Mouse (Mus musculus) midbrain, embryonic 11.5 days (tissue): ENCODE data around the gene Itpripl2. TPM values are rescaled to one million over a fixed set of nuclear protein-coding genes. Genes with fewer than 3 reads are reported as not detected.

Source experiments
- ATAC-seq: fragments of 200-750 bp; cut with Nextera tagmentation; 2 replicates; pipeline ENCODE4 v1.8.0; 2017; ENCODE audit warnings: moderate TSS enrichment, moderate library complexity; ENCODE audit not compliant: low FRiP score
- DNase-seq: peaks from one replicate; pipeline ENCODE4 v3.0.0; 2015; ENCODE audit warnings: low spot score; ENCODE audit errors: missing footprints
- H3K27ac ChIP-seq: fragments of 300-500 bp; sonication (generic); 2 replicates; pipeline ENCODE4 v1.5.1; 2014; ENCODE audit warnings: low read depth, low read length
- H3K27me3 ChIP-seq: fragments of 300-500 bp; sonication (generic); 2 replicates; pipeline ENCODE4 v1.6.1; 2014; ENCODE audit warnings: mild to moderate bottlenecking, low read length, moderate library complexity, mixed read lengths; ENCODE audit not compliant: control insufficient read depth, insufficient read depth
- H3K36me3 ChIP-seq: fragments of 300-500 bp; sonication (generic); 2 replicates; pipeline ENCODE4 v1.6.1; 2014; ENCODE audit warnings: mild to moderate bottlenecking, low read length, moderate library complexity, mixed read lengths; ENCODE audit not compliant: control insufficient read depth, insufficient read depth
- H3K4me1 ChIP-seq: fragments of 300-500 bp; sonication (generic); 2 replicates; pipeline ENCODE4 v1.6.1; 2014; ENCODE audit warnings: low read length; ENCODE audit not compliant: control insufficient read depth, insufficient read depth
- H3K4me2 ChIP-seq: fragments of 300-500 bp; sonication (generic); 2 replicates; pipeline ENCODE4 v1.6.1; 2014; ENCODE audit warnings: mild to moderate bottlenecking, moderate library complexity
- H3K4me3 ChIP-seq: fragments of 300-500 bp; sonication (generic); 2 replicates; pipeline ENCODE4 v1.5.1; 2014; ENCODE audit warnings: low read depth, low read length
- H3K9ac ChIP-seq: fragments of 300-500 bp; sonication (generic); 2 replicates; pipeline ENCODE4 v1.6.1; 2014; ENCODE audit warnings: low read length
- H3K9me3 ChIP-seq: fragments of 300-500 bp; sonication (generic); 2 replicates; pipeline ENCODE4 v1.6.1; 2016; ENCODE audit warnings: low read length; ENCODE audit not compliant: control insufficient read depth
- WGBS: fragments of 180-500 bp; shearing (Covaris S2); extraction: QIAGEN DNeasy Blood & Tissue Kit; methylation state at CpG from one replicate; pipeline ENCODE4 v1.1.7; 2014; 5-methylcytosine and 5-hydroxymethylcytosine counted together
- polyA plus RNA-seq: library from polyadenylated mRNA; unstranded; fragments of >200 nt; fragmentation: Nextera tagmentation; extraction: Ambion mirVana; gene quantifications from 2 replicates; pipeline ENCODE4 v1.2.1, GENCODE M21; 2014

Gene Itpripl2
- polyA plus RNA-seq, 1 experiment from 2014 or later = 0.77 TPM

GRCm38 (mm10) chr7:118478835-118479312 is 12.9 kb downstream of the Itpripl2 start:
- no peak overlapping the region for H3K9ac ChIP-seq
- H3K4me1 ChIP-seq = peaks cover 4% of the 10 kb centered on the region; the same call in 1 of the 2 replicates
- no peaks in the 10 kb centered on the region for H3K27me3 ChIP-seq
- no peak overlapping the region for H3K4me3 ChIP-seq
- H3K36me3 ChIP-seq = no peaks in the 10 kb centered on the region
- H3K27ac ChIP-seq = no peak overlapping the region
- no peak overlapping the region for H3K4me2 ChIP-seq
- ATAC-seq (no peak), DNase-seq (no peak)
- WGBS = 63% methylated on average over 3 of the region's 3 CpGs
- H3K9me3 ChIP-seq = no peaks in the 10 kb centered on the region

DNA sequence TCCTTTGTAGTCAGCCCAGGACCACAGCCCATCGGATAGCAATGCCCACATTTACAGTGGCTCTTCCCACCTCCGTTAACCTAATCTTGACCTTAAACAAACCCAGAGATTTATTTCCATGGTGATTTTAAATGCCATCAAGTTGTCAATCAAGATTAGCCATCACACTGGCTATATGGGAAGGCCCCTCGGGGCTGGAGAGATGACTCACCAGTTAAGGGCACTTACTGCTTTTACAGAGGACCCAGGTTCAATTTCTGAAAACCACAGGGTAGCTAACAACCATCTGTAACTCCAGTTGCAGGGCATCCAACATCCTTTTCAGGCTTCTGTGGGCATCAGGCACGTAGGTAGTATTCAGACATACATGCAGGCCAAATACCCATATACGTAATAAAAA is 15.3 kb downstream of the Itpripl2 start:
- H3K9me3 ChIP-seq = no peaks in the 10 kb centered on the region
- no peaks in the 10 kb centered on the region for H3K36me3 ChIP-seq
- DNase-seq (no peak), ATAC-seq (peak; percentile 33; the same call in 1 of the 2 replicates)
- peaks cover 4% of the 10 kb centered on the region; the same call in 1 of the 2 replicates for H3K4me1 ChIP-seq
- no peaks in the 10 kb centered on the region for H3K27me3 ChIP-seq
- no peak overlapping the region for H3K4me2 ChIP-seq
- WGBS = 61% methylated on average over 5 of the region's 5 CpGs
- H3K27ac ChIP-seq = no peak overlapping the region
- H3K9ac ChIP-seq = no peak overlapping the region
- H3K4me3 ChIP-seq = no peak overlapping the region

DNA sequence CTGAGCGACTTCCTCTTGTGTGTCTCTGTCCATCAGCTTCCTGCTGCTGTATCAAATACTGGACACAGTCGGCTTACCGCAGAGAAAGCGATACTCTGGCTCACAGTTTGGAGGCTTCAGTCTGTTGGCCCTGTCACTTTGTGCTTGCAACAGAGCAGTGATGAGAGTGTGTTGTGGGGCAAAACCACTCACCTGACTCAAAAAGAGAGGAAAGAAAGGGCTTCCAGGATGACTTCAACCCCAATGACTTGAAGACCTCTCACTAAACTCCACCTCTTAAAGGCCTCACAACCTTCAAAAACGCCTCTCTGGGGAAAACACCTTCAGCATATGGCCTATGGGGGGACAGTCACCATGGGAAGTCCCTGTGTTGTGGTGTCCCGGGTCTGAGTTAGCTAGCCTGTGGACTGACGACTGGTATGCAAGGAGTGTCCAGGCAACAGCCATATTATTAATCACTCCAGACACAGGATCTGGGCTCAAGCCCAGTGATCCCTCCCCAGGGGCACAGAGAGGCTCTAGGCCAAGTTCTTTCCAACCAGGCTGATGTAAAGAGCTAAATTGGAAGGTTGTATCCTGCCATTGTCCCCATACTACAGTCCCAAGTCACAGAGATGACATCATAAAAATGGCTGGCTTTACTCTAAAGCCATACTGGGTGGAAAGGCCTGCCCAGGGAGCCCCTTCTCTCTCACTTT is 16.6 kb downstream of the Itpripl2 start:
- DNase-seq (no peak), ATAC-seq (no peak)
- no peak overlapping the region for H3K9ac ChIP-seq
- H3K27me3 ChIP-seq = no peaks in the 10 kb centered on the region
- H3K4me1 ChIP-seq = peaks cover 4% of the 10 kb centered on the region; the same call in 1 of the 2 replicates
- no peaks in the 10 kb centered on the region for H3K36me3 ChIP-seq
- H3K9me3 ChIP-seq = no peaks in the 10 kb centered on the region
- no peak overlapping the region for H3K4me2 ChIP-seq
- no peak overlapping the region for H3K4me3 ChIP-seq
- H3K27ac ChIP-seq = no peak overlapping the region
- 87% methylated on average over 7 of the region's 7 CpGs for WGBS

GRCm38 (mm10) chr7:118472886-118473285 is 18.9 kb downstream of the Itpripl2 start:
- ATAC-seq (no peak), DNase-seq (no peak)
- H3K27me3 ChIP-seq = no peaks in the 10 kb centered on the region
- WGBS = 88% methylated on average over 1 of the region's 1 CpGs
- no peaks in the 10 kb centered on the region for H3K36me3 ChIP-seq
- H3K9ac ChIP-seq = no peak overlapping the region
- H3K4me2 ChIP-seq = no peak overlapping the region
- H3K4me1 ChIP-seq = peaks cover 4% of the 10 kb centered on the region; the same call in 1 of the 2 replicates
- H3K9me3 ChIP-seq = no peaks in the 10 kb centered on the region
- H3K27ac ChIP-seq = no peak overlapping the region
- H3K4me3 ChIP-seq = no peak overlapping the region

GRCm38 (mm10) chr7:118468060-118468459 is 23.7 kb downstream of the Itpripl2 start:
- DNase-seq (no peak), ATAC-seq (no peak)
- Histone ChIP-seq H3K36me3 (no peaks in the 10 kb centered on the region), H3K27me3 (no peaks in the 10 kb centered on the region), H3K9me3 (no peaks in the 10 kb centered on the region), H3K9ac (no peak overlapping the region), H3K4me1 (no peaks in the 10 kb centered on the region), H3K27ac (no peak overlapping the region), H3K4me3 (no peak overlapping the region), H3K4me2 (no peak overlapping the region)
- 95% methylated on average over 3 of the region's 3 CpGs for WGBS

GRCm38 (mm10) chr7:118464432-118464831 is 27.3 kb downstream of the Itpripl2 start:
- Histone ChIP-seq H3K9me3 (no peaks in the 10 kb centered on the region), H3K9ac (no peak overlapping the region), H3K4me2 (no peak overlapping the region), H3K36me3 (no peaks in the 10 kb centered on the region), H3K27me3 (no peaks in the 10 kb centered on the region), H3K4me1 (peaks cover 3% of the 10 kb centered on the region; the same call in 1 of the 2 replicates), H3K27ac (no peak overlapping the region), H3K4me3 (no peak overlapping the region)
- 84% methylated on average over 4 of the region's 4 CpGs for WGBS
- DNase-seq = no peak
- ATAC-seq = no peak

DNA sequence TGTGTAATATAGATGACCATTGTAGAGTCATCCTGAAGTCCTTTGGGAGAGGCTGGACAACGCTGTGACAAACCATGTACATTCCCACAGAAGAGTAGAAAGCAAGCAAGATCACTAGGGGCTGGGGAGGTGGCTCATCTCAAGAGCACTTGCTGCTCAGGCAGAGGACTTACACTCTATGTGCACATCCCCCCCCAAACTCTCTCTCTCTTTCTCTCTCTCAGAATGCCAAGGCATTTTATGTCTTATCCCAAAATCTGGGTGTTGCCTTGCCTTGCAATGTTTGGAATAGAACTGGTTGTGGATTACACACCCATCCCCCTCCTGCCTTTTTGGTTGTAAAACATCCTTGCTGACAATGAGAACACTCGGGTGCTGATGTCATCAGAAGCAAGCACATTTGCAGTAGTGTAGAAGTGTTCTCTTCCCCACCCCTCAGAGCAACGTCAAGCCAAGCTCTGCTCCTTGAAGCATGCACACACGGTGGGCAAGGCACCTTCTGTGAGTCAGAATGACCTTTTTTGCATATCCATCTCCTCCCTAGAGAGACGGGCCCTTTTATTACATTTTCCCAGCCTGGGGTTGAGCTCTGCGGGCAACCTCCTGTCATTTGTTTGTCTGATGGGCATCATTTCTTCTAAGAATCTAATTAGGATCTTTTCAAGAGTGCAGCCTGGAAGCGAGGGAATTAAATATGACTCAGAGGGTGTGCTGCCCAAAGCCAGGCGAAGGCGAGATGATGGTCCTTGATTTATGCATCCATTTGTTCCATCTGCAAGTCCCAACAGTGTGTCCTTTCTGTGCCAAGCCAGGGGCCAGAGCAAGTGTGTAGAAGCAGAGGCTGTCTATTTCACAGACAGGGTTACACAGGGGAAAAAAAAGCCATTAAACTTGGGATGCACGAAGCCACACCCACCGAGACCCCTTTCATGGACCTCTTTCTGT is 28.7 kb downstream of the Itpripl2 start:
- peaks cover 3% of the 10 kb centered on the region; the same call in 1 of the 2 replicates for H3K4me1 ChIP-seq
- DNase-seq (no peak), ATAC-seq (no peak)
- H3K9ac ChIP-seq = no peak overlapping the region
- H3K27me3 ChIP-seq = no peaks in the 10 kb centered on the region
- H3K36me3 ChIP-seq = no peaks in the 10 kb centered on the region
- WGBS = 56% methylated on average over 11 of the region's 11 CpGs
- no peak overlapping the region for H3K27ac ChIP-seq
- H3K4me2 ChIP-seq = no peak overlapping the region
- no peak overlapping the region for H3K4me3 ChIP-seq
- no peaks in the 10 kb centered on the region for H3K9me3 ChIP-seq

GRCm38 (mm10) chr7:118461400-118462136 is 30.2 kb downstream of the Itpripl2 start:
- Histone ChIP-seq H3K4me1 (peaks cover 3% of the 10 kb centered on the region; the same call in 1 of the 2 replicates), H3K27ac (no peak overlapping the region), H3K9ac (no peak overlapping the region), H3K27me3 (no peaks in the 10 kb centered on the region), H3K4me3 (no peak overlapping the region), H3K9me3 (no peaks in the 10 kb centered on the region), H3K4me2 (no peak overlapping the region), H3K36me3 (no peaks in the 10 kb centered on the region)
- 64% methylated on average over 16 of the region's 16 CpGs for WGBS
- 0 out of 2 replicates have a peak, but pooled peaks have one; percentile 19 for ATAC-seq
- no peak for DNase-seq
